Mouse (Mus musculus): ENCODE measurements around the gene Ubl3. TPM values are rescaled to one million over a fixed set of nuclear protein-coding genes. Genes with fewer than 3 reads are reported as not detected.

The Ubl3 gene
- total RNA-seq, 2 experiments from 2014 or later: 103 to 108 TPM

DNA sequence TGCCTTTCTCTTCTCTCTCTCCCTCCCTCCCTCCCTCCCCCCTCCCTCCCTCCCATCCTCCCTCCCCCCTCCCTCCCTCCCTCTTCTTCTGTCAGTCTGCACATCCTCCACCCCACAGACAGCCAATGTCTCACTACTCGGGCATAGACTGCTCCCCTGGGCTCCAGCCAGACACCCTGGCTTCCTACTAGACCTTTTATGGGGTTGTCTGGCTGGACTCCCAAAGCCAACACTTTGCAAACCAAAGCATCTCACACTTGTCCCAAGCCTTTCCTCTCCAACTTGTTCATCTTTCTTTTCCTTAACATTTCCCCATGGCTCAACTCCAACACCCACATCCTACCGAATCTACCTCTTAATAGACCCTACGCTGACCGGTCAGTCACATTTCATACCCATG lies 10.7 kb upstream of the Ubl3 start:
- no peak for DNase-seq

- no peak for DNase-seq
These were observed 9.6 kb upstream of the Ubl3 start for GRCm38 (mm10) chr5:148562235-148562634.

- DNase-seq: no peak
These were observed 6.8 kb upstream of the Ubl3 start for GRCm38 (mm10) chr5:148559261-148559958.

- DNase-seq: no peak
These were observed 5.9 kb upstream of the Ubl3 start for GRCm38 (mm10) chr5:148558472-148558871.

DNA sequence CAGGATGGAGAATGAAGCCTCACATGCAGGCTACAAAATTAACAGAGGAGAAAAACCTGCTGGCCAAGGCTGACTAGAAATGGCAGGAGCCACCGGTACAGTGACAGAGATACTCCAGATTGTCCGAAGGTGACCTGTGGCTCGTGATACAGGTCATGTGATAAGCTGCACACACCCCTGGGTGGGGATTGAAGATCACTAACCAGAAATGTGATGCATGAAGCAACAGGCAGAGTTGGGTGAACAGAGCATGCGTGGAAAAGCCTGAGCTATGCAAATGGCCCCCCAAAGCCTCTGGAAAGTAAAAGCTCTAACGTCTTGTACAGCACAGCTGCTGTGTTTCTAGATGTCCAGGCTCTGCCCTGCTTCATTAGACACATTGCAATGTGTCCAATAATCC lies 3.9 kb upstream of the Ubl3 start:
- DNase-seq: no peak

DNA sequence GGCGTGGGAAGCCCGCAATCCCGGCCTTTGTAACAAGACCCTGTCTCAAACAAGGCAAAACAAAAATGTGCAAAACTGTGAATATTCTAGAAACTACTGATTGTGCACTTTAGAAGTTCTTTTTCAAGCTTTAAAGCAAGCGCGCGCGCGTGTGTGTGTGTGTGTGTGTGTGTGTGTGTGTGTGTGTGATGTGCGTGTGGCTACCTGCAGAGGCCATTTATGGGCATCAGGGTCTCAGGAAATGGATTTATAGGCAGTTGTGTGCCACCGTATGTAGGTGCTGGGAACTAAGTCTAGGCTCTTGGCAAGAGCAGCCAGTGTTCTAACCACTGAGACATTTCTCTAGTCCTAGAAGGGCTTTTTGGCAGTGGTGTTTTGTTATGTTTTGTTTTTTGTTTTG lies 2.6 kb upstream of the Ubl3 start:
- no peak for DNase-seq

- DNase-seq: no peak
These were observed 2.1 kb upstream of the Ubl3 start for GRCm38 (mm10) chr5:148554701-148555100.

GRCm38 (mm10) chr5:148554242-148554641 lies 1.7 kb upstream of the Ubl3 start:
- DNase-seq: no peak

DNA sequence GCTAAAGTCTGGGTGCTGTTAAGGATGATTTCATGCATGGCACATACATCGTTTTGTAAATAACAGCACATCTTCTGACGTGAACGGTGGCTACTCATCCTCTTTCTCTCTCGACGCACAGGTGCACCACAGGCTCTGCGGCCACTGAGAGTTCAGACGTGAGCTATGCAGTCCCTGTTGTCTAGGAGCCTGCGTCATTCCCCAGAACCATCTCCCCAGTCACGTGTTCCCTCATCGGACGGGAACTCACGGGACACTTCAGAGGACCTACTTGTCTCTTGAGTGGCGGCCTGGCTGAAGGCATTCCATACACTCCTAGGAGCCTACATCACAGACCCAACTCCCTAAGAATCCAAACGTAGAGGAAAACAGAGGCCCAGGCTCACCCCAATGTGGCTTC lies 1.1 kb upstream of the Ubl3 start:
- DNase-seq: no peak

DNA sequence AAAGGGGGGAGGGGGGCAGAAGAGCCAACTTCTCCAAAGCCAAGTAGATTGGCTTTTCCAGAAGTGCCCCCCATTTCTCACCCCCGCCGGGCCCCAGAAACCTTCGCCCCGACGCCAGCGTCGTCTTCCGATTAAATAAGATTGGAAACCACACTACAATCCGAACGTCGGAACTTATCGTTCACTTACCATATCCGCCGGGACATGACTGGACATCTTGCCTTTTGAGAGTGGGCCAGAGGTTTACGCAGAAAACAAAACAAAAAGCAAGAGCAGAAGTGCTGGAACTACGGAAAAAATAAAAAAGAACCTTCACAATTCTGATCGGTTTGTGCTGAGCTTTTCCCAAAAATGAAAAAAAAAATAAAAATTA lies 839 bp downstream of the Ubl3 start:
- peak; percentile 53 to 67 for DNase-seq

- peak; percentile 53 to 73 for DNase-seq
These were observed 1.5 kb downstream of the Ubl3 start for GRCm38 (mm10) chr5:148550821-148551763.

- peak; percentile 58 to 64 for DNase-seq
These were observed 2.2 kb downstream of the Ubl3 start for GRCm38 (mm10) chr5:148550393-148550792.

- DNase-seq: peak in 1 of 2 experiments; percentile 30
These were observed 3.3 kb downstream of the Ubl3 start for GRCm38 (mm10) chr5:148549307-148549706.

DNA sequence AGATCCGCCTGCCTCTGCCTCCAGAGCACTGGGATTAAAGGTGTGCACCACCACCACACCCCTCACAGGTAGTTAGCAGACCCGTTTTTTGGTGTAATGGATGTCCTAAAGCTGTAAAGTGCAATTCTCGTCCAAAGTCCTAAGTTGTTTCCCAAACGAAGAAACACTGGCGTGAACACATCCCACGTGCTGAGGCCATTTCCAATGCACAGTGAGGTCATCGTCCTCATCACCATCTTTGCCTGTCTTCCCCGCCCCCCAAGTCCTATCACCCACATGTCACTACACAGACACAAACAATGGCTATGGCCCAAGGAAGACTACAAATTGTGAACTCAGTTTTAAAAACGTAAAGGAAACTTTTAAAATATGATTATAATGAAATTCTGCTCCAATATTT lies 4.0 kb downstream of the Ubl3 start:
- no peak for DNase-seq

GRCm38 (mm10) chr5:148547870-148548456 lies 4.6 kb downstream of the Ubl3 start:
- peak in 1 of 2 experiments; percentile 56 for DNase-seq

- DNase-seq: no peak
These were observed 5.6 kb downstream of the Ubl3 start for GRCm38 (mm10) chr5:148546970-148547369.

- DNase-seq: no peak
These were observed 7.9 kb downstream of the Ubl3 start for GRCm38 (mm10) chr5:148544733-148545132.

DNA sequence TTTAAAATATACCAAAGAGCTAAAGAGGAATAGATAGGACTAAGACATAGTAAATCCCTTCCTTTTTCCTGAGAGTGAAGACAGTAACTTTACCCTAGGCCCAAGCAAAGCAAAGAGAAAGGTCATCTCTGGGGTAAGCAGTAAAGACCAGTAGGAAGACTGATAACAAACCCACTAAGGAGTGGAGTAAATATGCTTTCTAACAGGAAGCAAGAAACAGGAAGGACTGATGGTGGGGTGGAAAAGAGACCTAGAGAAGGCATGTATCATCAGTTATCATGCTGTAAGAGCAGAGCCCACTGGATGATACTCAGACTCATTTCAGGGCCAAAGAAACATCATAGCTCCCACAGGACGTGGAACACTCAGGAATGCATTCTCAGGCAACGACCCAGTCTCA lies 10.4 kb downstream of the Ubl3 start:
- no peak for DNase-seq

DNA sequence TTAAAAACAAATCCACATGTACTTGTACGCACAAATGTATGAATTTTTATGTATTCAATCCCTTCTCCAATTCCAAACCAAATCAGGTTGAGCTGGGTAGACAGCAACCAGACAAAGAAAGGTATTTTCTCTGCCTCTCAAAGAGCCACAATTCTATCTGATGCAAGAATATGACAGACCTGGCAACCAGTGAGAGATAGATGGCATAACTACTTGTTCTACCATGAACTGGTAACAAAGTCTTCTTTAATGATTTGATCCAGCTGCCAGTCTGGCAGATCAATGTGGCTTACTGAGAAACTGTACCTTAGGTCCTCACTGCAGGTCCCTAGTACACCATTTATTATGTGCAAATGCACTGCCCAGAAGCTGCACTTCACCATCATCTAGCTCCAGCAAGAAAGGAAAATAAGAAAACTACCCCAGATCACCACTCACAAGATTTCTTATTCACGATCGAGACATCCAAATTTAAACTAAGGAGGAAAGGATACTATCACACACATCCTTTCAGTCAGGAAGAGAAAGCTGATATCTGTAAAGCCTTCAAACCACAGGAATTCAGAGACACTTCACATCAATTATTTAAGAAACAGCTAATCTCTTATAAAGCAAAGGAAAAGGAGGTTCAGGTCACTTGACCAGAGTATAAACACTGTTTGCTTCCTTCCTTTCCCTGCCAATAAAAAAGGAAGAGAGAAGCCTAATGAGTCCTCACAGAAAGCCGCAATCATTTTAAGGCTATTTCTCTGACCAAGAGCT lies 16.7 kb downstream of the Ubl3 start:
- DNase-seq: no peak

- DNase-seq: peak; percentile 54 to 64
These were observed 17.9 kb downstream of the Ubl3 start for GRCm38 (mm10) chr5:148534644-148535043.

GRCm38 (mm10) chr5:148533924-148534323 lies 18.7 kb downstream of the Ubl3 start:
- DNase-seq: no peak

DNA sequence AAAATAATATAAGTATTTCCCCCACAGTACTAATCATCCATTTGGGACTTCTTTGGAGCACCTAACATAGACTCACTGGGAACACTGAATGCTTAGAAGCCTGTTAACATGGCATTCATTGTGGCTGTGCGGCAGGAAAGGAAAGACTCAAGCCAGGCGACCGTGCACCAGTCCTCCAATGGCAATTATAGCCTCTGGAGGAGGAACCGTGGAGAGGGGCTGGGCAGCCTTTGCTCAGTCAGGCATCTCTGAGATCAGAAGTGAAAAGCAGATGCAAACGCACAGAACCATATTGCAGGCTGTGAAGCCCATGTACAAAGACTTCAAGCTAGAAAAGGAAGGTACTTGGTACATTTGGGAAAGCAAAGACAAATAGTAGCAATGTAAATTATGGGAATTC lies 20.4 kb downstream of the Ubl3 start:
- no peak for DNase-seq

All from heart, adult 18-20 months (tissue).